In genomic region chr1:156718286-156718949, GRCm38 (mm10) we compare ENCODE assay signal across 8 mouse cellular contexts. TPM values are rescaled to one million over a fixed set of nuclear protein-coding genes. Genes with fewer than 3 reads are reported as not detected.
DNase-seq lines count a peak whose midpoint lies in the region; ATAC-seq and TF ChIP-seq lines count a peak whose summit lies in the region.

No protein-coding gene starts in this region.

- DNase-seq in frontal cortex, adult 2 months (ENCODE audit: extremely low spot score in 1 of 2, low spot score in 1 of 2): no peak
- DNase-seq in adrenal gland, postnatal 25 days: peak; percentile 45
- peak; percentile 54 to 65 for DNase-seq in layer of hippocampus, postnatal 10 days (ENCODE audit: low spot score in 2 of 2)
- peak; percentile 71 to 79 for DNase-seq in lung, postnatal 4 days
- peak; percentile 73 for DNase-seq in retina, embryonic 14.5 days (ENCODE audit: low spot score)

- peak overlapping the region; percentile 68 for H3K4me3 ChIP-seq in embryonic fibroblast, embryonic 13.5 days (ENCODE audit: insufficient read depth, low read length)
- H3K4me3 ChIP-seq in heart, embryonic 15.5 days: peak overlapping the region; percentile 94

- H3K9me3 ChIP-seq in heart, embryonic 15.5 days (replicated peaks): no peaks in the 10 kb centered on the region

- ATAC-seq in frontal cortex, adult (ENCODE audit: low TSS enrichment): peak; percentile 39
- peak; percentile 86 for ATAC-seq in heart, embryonic 15.5 days (replicated peaks; ENCODE audit: insufficient number of reproducible peaks, insufficient read depth, low FRiP score, low read depth)

- under 1% methylated on average over 47 of the region's 73 CpGs for WGBS in heart, embryonic 15.5 days

- peak overlapping the region; percentile 75 for H3K4me2 ChIP-seq in heart, embryonic 15.5 days

- H3K4me1 ChIP-seq in embryonic fibroblast, embryonic 13.5 days (ENCODE audit: control insufficient read depth, insufficient read depth, low read length): no peaks in the 10 kb centered on the region
- peaks cover 25% of the 10 kb centered on the region for H3K4me1 ChIP-seq in heart, embryonic 15.5 days (replicated peaks)

- H3K27ac ChIP-seq in embryonic fibroblast, embryonic 13.5 days (ENCODE audit: insufficient read depth, low read length): peak overlapping the region; percentile 1; the same call in 1 of the 2 replicates
- peak overlapping the region; percentile 96 for H3K27ac ChIP-seq in heart, embryonic 15.5 days

- H3K36me3 ChIP-seq in heart, embryonic 15.5 days: no peaks in the 10 kb centered on the region

- no peak for TF ChIP-seq CTCF in embryonic fibroblast, embryonic 13.5 days (IDR thresholded peaks at IDR 0.05; ENCODE audit: borderline replicate concordance, insufficient read depth, low read length)

- peak overlapping the region; percentile 91 for H3K9ac ChIP-seq in heart, embryonic 15.5 days

- peak; percentile 43; the same call in 1 of the 2 replicates for TF ChIP-seq POLR2A in embryonic fibroblast, embryonic 13.5 days (IDR thresholded peaks at IDR 0.05; ENCODE audit: low read depth, low read length)

- no peaks in the 10 kb centered on the region for H3K27me3 ChIP-seq in heart, embryonic 15.5 days

RNA-seq across cellular contexts. Expression of gene Fam20b, which starts 0.5 kb away (rescaled TPM):
- polyA plus RNA-seq in frontal cortex, adult 2 months (2012; rRNA removed): 43.9 and 44.5 TPM in 2 replicates
- 47.6 and 58.9 TPM in 2 replicates for total RNA-seq in adrenal gland, postnatal 25 days (2021)
- polyA plus RNA-seq in embryonic fibroblast, embryonic 13.5 days (2011; ENCODE audit: insufficient read length, low read depth, missing spikeins): 39.8 and 40.8 TPM in 2 replicates
- 22.1 and 24.1 TPM in 2 replicates for polyA plus RNA-seq in heart, embryonic 15.5 days (2015; fragmentation: Nextera tagmentation; extraction: Ambion mirVana)
- 10 to 100 TPM; 65.2 to 67.2 TPM for total RNA-seq in layer of hippocampus, postnatal 10 days (2021)

RNA-seq across cellular contexts. Expression of gene Tor3a, which starts 44.3 kb away (rescaled TPM):
- polyA plus RNA-seq in frontal cortex, adult 2 months (2012; rRNA removed): 6.2 and 6.6 TPM in 2 replicates
- 13.8 and 19.3 TPM in 2 replicates for total RNA-seq in adrenal gland, postnatal 25 days (2021)
- 25.3 and 30.7 TPM in 2 replicates for polyA plus RNA-seq in embryonic fibroblast, embryonic 13.5 days (2011; ENCODE audit: insufficient read length, low read depth, missing spikeins)
- polyA plus RNA-seq in heart, embryonic 15.5 days (2015; fragmentation: Nextera tagmentation; extraction: Ambion mirVana): 6.5 and 8.6 TPM in 2 replicates
- 1 to 10 TPM; 5.0 to 8.5 TPM for total RNA-seq in layer of hippocampus, postnatal 10 days (2021)

Comparison
In these comparisons a context has a peak if more than half of its experiments do, and no peak if none do; other contexts are left out.
1. DNase-seq: peak in adrenal gland, postnatal 25 days (single experiment), layer of hippocampus, postnatal 10 days (2 of 2), lung, postnatal 4 days (2 of 2) and retina, embryonic 14.5 days (single experiment); none in frontal cortex, adult 2 months (0 of 2).